Mouse (Mus musculus) liver, postnatal 0 days (tissue): Measurements from ENCODE around the gene Ppm1e. TPM values are rescaled to one million over a fixed set of nuclear protein-coding genes. Genes with fewer than 3 reads are reported as not detected.
A peak's percentile ranks its signal among the peaks of the same experiment; 100 is the strongest.

Experiments used
- ATAC-seq: fragments of 200-750 bp; cut with Nextera tagmentation; 2 replicates; pipeline ENCODE4 v1.8.0; 2017; ENCODE audit warnings: mild to moderate bottlenecking, moderate library complexity
- DNase-seq: peaks from one replicate; pipeline ENCODE4 v3.0.0-alpha.2; 2016
- H3K27ac ChIP-seq: fragments of 300-500 bp; sonication (generic); 2 replicates; pipeline ENCODE4 v1.5.1; 2014; ENCODE audit warnings: antibody characterized with exemption, moderate library complexity, mild to moderate bottlenecking, low read depth
- H3K27me3 ChIP-seq: fragments of 300-500 bp; sonication (generic); 2 replicates; pipeline ENCODE4 v1.6.1; 2014; ENCODE audit warnings: low read length, control low read depth, mixed read lengths; ENCODE audit not compliant: insufficient read depth
- H3K36me3 ChIP-seq: fragments of 300-500 bp; sonication (generic); replicated peaks from 2 replicates; pipeline ENCODE4 v1.6.1; 2014; ENCODE audit warnings: mild to moderate bottlenecking, control low read depth, low read length, moderate library complexity, mixed read lengths; ENCODE audit not compliant: insufficient read depth
- H3K4me1 ChIP-seq: fragments of 300-500 bp; sonication (generic); 2 replicates; pipeline ENCODE4 v1.6.1; 2014; ENCODE audit warnings: antibody characterized with exemption, mild to moderate bottlenecking, control low read depth; ENCODE audit not compliant: insufficient read depth
- H3K4me2 ChIP-seq: fragments of 300-500 bp; sonication (generic); 2 replicates; pipeline ENCODE4 v1.6.1; 2014; ENCODE audit warnings: low read depth, mild to moderate bottlenecking, low read length, moderate library complexity, mixed read lengths
- H3K4me3 ChIP-seq: fragments of 300-500 bp; sonication (generic); 2 replicates; pipeline ENCODE4 v1.5.1; 2014; ENCODE audit warnings: low read depth, low read length
- H3K9ac ChIP-seq: fragments of 300-500 bp; sonication (generic); replicated peaks from 2 replicates; pipeline ENCODE4 v1.6.1; 2014; ENCODE audit warnings: mild to moderate bottlenecking, moderate library complexity
- H3K9me3 ChIP-seq: fragments of 300-500 bp; sonication (generic); 2 replicates; pipeline ENCODE4 v1.6.1; 2016; ENCODE audit warnings: mild to moderate bottlenecking, control low read depth, low read length, mixed read lengths
- CTCF ChIP-seq: sonication (generic); IDR thresholded peaks from 2 replicates; pipeline ENCODE4 v1.5.1; 2016; ENCODE audit warnings: antibody characterized with exemption, low read depth
- EP300 ChIP-seq: IDR thresholded peaks from 2 replicates; pipeline ENCODE4 v1.6.1; 2016; ENCODE audit warnings: antibody characterized with exemption, low read depth, mild to moderate bottlenecking
- WGBS: fragments of 180-500 bp; shearing (Covaris S2); extraction: QIAGEN DNeasy Blood & Tissue Kit; methylation state at CpG from one replicate; pipeline ENCODE4 v1.1.7; 2014; ENCODE audit not compliant: insufficient replicate concordance; 5-methylcytosine and 5-hydroxymethylcytosine counted together
- polyA plus RNA-seq: library from polyadenylated mRNA; unstranded; fragments of >200 nt; fragmentation: Nextera tagmentation; extraction: Ambion mirVana; gene quantifications from 2 replicates; pipeline ENCODE4 v1.2.1, GENCODE M21; 2015

The Ppm1e gene
- 0.70 and 1.2 TPM in 2 replicates for polyA plus RNA-seq

- DNase-seq (peak; percentile 87), ATAC-seq (peak; percentile 97)
- Histone ChIP-seq H3K9ac (peak within 1 kb of the TSS; percentile 69), H3K4me3 (peak within 1 kb of the TSS; percentile 88), H3K9me3 (no peaks in the 10 kb centered on the region), H3K36me3 (no peaks in the 10 kb centered on the region), H3K4me2 (peak within 1 kb of the TSS; percentile 93), H3K4me1 (0 out of 2 replicates have a peak, but pooled peaks cover 7% of the 10 kb centered on the region), H3K27me3 (peaks cover 15% of the 10 kb centered on the region), H3K27ac (peak within 1 kb of the TSS; percentile 53)
- TF ChIP-seq EP300 (no peak), CTCF (no peak)
- under 1% methylated on average over 81 of the region's 104 CpGs for WGBS
Measured at GRCm38 (mm10) chr11:87358331-87359261, at the start of gene Ppm1e. Gene Ppm1e (minus strand): TSS chr11:87359023.

GRCm38 (mm10) chr11:87404876-87405275 is 46.1 kb upstream of the Ppm1e start, which contains the start of the genes Rad51c and Tex14:
Gene Rad51c (minus strand): TSS chr11:87404954.
Gene Tex14 (plus strand): TSS chr11:87405065.
- Histone ChIP-seq H3K9me3 (no peaks in the 10 kb centered on the region), H3K27ac (peak within 1 kb of the TSS; percentile 73), H3K9ac (peak within 1 kb of the TSS; percentile 75), H3K36me3 (no peaks in the 10 kb centered on the region), H3K4me2 (peak within 1 kb of the TSS; percentile 75), H3K4me1 (peaks cover 5% of the 10 kb centered on the region), H3K4me3 (peak within 1 kb of the TSS; percentile 62), H3K27me3 (no peaks in the 10 kb centered on the region)
- 76% methylated on average over 27 of the region's 27 CpGs for WGBS
- TF ChIP-seq EP300 = no peak
- no peak for TF ChIP-seq CTCF
- ATAC-seq (no peak), DNase-seq (peak; percentile 28)

- WGBS = 2% methylated on average over 57 of the region's 58 CpGs
Measured at GRCm38 (mm10) chr11:87404111-87404853, 45.5 kb upstream of the Ppm1e start.

GRCm38 (mm10) chr11:87398402-87398801 is 39.6 kb upstream of the Ppm1e start:
- TF ChIP-seq CTCF (peak; percentile 45), EP300 (no peak)
- no peaks in the 10 kb centered on the region for H3K9me3 ChIP-seq
- H3K9ac ChIP-seq = no peak overlapping the region
- no peaks in the 10 kb centered on the region for H3K4me1 ChIP-seq
- ATAC-seq = no peak
- WGBS = 95% methylated on average over 2 of the region's 2 CpGs
- H3K27ac ChIP-seq = no peak overlapping the region
- H3K36me3 ChIP-seq = no peaks in the 10 kb centered on the region
- H3K4me2 ChIP-seq = no peak overlapping the region
- no peak overlapping the region for H3K4me3 ChIP-seq
- no peaks in the 10 kb centered on the region for H3K27me3 ChIP-seq
- DNase-seq = no peak

More at GRCm38 (mm10) chr11:87404111-87404853, 45.5 kb upstream of the Ppm1e start:
- peak overlapping the region; percentile 73 for H3K27ac ChIP-seq
- H3K27me3 ChIP-seq = no peaks in the 10 kb centered on the region
- no peaks in the 10 kb centered on the region for H3K9me3 ChIP-seq
- peak overlapping the region; percentile 75 for H3K9ac ChIP-seq
- H3K4me2 ChIP-seq = peak overlapping the region; percentile 75
- TF ChIP-seq EP300 (peak; percentile 54; the same call in 1 of the 2 replicates), CTCF (no peak)
- no peaks in the 10 kb centered on the region for H3K36me3 ChIP-seq
- ATAC-seq (peak; percentile 98), DNase-seq (peak; percentile 98)
- H3K4me1 ChIP-seq = peaks cover 5% of the 10 kb centered on the region
- peak overlapping the region; percentile 62 for H3K4me3 ChIP-seq

- ATAC-seq (no peak), DNase-seq (peak; percentile 33)
- 56% methylated on average over 1 of the region's 1 CpGs for WGBS
- Histone ChIP-seq H3K4me2 (no peak overlapping the region), H3K27ac (no peak overlapping the region), H3K4me3 (no peak overlapping the region), H3K9me3 (no peaks in the 10 kb centered on the region), H3K4me1 (no peaks in the 10 kb centered on the region), H3K27me3 (no peaks in the 10 kb centered on the region), H3K9ac (no peak overlapping the region), H3K36me3 (no peaks in the 10 kb centered on the region)
- peak; percentile 78 for TF ChIP-seq CTCF
- TF ChIP-seq EP300 = no peak
Measured at GRCm38 (mm10) chr11:87393855-87394254, 35.0 kb upstream of the Ppm1e start.

GRCm38 (mm10) chr11:87385676-87386075 is 26.9 kb upstream of the Ppm1e start:
- Histone ChIP-seq H3K36me3 (no peaks in the 10 kb centered on the region), H3K9me3 (no peaks in the 10 kb centered on the region), H3K27me3 (no peaks in the 10 kb centered on the region), H3K9ac (no peak overlapping the region), H3K4me3 (no peak overlapping the region), H3K27ac (no peak overlapping the region), H3K4me2 (no peak overlapping the region), H3K4me1 (no peaks in the 10 kb centered on the region)
- TF ChIP-seq EP300 (no peak), CTCF (no peak)
- WGBS = 94% methylated on average over 1 of the region's 1 CpGs
- ATAC-seq (no peak), DNase-seq (no peak)
